Mouse (Mus musculus): ENCODE results near the gene Ppara. TPM values are rescaled to one million over a fixed set of nuclear protein-coding genes. Genes with fewer than 3 reads are reported as not detected.

The Ppara gene
- total RNA-seq (2017) = not detected in 2 replicates

DNA sequence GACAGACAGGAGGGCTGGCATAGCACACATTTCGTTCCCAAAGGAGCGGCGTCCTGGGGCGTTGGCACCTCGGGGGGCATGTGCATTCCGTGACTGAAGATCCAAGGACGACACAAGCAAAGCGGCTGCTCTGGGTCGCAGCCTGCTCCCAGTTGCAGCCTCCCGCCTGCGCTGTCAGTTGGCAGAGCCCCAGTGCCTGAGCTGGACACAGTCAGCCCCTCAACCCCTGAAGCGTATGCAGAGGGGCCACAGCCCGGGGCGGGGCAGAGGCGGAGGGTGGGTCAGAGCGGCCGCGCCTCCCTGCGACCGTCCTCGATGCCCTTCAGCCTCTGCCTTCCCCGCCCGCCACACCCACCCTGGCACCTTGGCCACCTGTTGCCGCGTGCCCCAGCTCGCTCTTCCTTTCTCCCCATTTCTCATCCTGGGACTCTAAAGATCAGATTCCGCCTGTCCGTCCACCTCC is at the start of gene Ppara:
TSS of gene Ppara (plus strand) at position 413 of the 463 bp plus-strand sequence.
- ATAC-seq (replicated peaks; ENCODE audit: low read depth, poor library complexity, severe bottlenecking) = peak; percentile 21; the same call in 1 of the 2 replicates

DNA sequence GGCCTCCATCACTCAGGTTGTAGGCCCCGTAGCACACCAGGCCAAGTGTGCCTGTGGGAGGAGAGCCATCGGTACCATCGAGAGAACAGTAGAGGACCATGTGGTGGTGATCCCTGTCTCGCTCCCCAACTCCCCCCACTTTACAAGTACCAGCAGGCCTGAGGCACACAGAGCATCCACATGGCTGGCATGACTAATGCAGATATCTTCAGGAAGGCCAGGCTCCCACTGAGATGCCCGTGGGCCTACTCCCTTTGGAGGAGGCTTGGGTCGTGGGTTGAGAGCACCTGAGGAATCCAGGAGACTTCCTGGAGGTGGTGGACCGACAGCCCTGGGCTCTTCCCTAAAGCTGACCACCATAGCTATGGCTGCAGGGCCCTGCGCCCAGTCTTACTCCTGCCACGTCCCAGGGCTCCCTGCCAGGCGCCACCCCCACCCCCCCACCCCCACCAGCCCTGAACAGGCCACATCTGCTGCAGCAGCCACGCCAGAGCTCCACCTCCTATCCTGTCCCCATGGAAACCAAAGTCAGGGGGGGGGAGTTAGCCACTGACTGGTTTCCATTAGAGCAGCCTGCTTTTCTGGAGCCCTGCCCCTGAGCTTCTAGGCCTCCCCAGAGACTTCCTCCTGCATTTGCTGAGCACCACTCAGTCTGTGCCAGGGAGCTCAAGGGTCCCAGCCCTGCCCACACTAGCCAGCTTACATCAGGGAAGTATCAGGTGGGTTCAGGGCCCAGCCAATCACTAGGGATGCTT is 48.0 kb upstream of the Ppara start:
- no peak for ATAC-seq (replicated peaks; ENCODE audit: low read depth, poor library complexity, severe bottlenecking)

DNA sequence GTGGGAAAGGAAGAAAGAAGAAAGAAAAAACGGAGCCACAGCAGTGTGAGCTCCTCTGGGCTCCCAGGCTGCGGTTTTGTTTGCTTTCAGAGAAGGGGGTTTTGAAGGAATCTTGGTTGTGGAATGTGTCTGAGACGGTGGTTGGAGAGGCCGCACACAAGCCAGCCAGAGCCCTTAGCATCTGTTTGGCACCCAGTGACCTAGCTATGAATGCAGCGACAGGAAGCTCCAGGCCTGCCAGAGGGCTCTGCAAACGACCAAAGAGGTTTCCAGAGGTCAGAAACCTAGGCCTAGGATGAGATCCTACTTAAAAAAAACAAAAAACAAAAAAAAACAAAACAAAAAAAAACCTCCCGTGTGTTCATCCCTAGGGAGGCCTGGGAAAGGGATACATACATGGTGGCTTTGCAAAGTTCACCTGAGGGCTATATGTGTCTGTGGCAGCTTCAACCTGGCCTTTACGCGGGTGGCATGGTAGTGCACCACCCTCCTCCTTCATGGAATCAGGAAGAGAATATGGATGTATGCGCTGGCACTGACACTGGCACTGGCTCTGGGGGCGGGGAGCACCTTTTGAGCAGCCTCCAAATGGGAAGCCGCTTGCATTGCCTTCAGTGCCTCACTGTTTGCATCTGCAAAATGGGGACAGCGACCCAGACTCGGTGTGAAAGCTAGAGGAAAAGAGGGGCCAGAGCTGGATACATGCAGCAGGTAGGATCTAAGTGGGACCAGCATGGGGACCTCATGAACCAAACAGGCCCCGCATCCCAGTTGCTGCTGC is 47.0 kb upstream of the Ppara start:
- no peak for ATAC-seq (replicated peaks; ENCODE audit: low read depth, poor library complexity, severe bottlenecking)

DNA sequence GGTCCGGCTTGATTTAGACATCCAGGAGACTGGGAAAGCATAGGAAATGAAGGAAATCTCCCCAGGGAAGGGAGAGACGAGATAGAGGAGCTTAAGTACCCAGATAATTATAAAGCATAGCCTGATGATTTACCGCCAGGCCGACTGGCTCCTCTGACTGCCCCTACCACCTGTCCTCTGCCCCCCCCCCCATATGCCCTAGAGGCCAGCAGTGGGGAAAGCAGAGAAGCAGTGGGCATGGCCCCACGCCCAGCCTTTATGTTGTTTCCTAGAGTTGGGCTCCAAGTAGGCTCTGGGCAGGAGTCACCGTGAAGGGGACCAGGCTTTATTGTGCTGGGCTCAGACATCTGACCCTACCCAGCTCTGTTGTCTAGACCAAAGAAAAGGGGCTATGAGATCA is 46.0 kb upstream of the Ppara start:
- no peak for ATAC-seq (replicated peaks; ENCODE audit: low read depth, poor library complexity, severe bottlenecking)

DNA sequence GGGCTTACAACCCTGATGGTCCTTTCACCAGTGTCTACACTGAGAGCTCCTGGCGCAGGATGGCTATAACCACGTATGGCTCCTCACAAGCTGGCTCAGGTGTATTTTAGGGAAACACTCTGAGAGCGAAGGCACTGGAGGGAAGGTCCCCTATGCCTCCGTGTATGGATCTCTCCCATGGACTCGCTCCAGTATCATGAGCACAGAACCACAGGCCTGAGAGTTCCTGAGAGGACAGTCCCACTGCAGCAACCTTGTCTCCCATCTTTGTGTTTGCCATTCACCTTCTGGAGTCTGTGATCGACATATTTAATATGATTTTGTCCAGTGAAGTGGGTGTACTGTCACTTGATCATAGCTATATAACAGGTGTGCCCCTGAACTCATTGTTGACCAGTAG is 45.3 kb upstream of the Ppara start:
- ATAC-seq (replicated peaks; ENCODE audit: low read depth, poor library complexity, severe bottlenecking) = no peak

DNA sequence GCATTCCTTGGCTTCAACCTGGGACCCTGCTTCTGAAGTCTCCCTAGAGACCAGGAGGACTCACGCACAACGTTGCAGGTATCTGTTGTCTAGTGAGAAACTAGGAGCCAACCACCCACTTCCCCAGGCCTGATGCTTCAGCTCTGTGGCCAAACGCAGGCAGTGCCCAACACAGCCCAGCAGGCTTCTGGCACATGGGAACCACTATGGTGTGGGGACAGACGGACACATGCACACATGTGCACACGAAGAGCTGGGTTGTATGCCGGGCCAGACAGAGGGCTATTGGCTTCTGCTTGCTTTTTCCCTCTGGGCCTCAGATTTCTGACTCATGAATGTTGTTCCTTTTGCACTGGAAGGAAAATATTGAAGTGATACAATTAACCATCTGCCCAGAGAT is 44.7 kb upstream of the Ppara start:
- ATAC-seq (replicated peaks; ENCODE audit: low read depth, poor library complexity, severe bottlenecking) = no peak

DNA sequence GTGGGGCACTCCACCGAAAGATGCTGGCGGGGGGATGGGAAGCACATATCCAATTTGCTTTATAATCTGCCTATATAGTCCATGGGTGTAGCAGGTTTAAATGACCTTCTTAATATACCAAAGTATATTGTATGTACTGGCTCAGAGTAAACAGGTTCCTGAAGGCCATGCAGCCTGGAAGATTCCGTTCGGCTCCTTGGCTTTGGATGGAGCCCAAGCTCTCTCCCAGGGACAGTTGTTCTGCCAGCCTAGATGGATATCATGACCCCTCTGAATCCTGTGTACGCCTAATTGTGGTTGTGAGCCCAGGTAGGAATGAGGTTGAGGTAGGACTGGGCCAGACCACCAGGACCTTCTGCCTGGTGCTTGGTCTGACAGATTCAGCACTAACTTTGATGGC is 43.9 kb upstream of the Ppara start:
- no peak for ATAC-seq (replicated peaks; ENCODE audit: low read depth, poor library complexity, severe bottlenecking)

DNA sequence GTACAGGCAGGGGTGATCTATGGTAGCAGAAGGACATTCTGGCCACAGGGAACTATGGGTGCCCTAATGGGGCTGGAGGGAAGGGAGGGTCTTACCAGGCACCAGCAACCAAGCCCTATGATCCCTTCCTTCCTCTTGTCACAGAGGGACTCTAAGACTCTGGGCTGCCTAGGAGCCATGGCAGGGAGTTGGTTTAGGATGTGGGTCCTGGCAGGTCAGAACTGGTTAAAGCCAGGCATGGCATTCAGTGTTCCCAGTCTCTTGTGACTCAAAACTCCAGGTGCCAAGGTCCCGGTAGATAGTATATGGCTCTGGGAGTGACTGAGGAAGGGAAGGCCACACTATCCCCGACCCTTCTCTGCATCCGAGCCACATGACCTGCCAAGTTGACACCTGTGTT is 41.7 kb upstream of the Ppara start:
- ATAC-seq (replicated peaks; ENCODE audit: low read depth, poor library complexity, severe bottlenecking) = no peak

DNA sequence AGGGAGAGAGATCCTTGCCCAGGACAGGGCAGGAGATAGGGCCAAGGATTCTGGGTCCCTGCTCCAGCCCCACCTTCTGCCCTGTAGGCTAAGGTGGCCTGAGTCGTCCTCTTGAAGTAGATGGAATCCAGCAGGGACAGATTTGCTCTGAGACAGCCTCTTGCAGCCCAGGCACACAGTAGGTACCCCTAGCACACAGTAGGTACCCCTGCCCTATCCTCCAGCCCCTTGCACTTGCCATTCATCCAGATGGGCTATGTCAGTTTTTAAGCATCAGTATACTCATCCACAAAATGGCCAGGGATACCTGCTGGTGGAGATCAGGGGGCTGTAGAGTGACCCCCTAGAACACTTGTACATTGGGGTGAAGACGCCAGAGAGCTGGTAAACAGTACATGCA is 41.0 kb upstream of the Ppara start:
- ATAC-seq (replicated peaks; ENCODE audit: low read depth, poor library complexity, severe bottlenecking) = no peak

DNA sequence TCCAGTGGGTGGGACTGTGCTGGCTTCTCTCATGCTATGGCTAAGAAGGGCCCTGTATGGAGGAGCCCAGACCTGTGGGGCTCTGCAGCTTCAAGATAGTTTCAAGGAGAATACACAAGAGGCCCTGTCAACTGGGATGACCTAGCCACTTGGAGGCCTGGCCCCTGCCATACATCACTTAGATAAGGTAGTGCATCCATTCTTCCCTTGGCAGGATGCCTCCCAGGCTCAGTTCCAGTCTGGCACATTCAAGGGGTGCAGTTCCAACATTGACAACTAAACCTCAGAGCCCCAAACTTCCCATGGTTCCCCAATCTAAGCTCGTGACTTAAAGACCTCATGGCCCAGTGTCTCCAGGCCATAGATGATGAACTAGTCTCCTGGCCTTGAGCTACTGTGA is 40.4 kb upstream of the Ppara start:
- no peak for ATAC-seq (replicated peaks; ENCODE audit: low read depth, poor library complexity, severe bottlenecking)

DNA sequence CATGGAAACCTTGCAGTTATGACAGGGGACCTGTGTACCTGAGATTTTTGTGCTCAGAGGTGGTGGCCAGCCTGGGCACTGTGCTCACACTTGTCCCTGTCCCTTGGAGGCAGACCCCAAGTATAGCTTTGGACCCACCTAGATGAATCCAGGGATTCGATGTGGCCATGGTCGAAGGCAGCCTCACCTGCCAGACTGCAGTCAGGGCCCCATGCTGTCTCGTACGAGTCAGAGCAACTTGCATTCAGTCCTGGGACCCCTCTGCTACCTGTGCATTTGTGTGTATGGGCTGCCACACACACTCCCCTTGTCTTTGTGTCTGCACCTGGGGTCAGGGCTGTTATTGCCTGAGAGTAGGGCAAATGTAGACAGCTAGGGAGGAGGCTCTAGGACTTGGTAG is 39.5 kb upstream of the Ppara start:
- ATAC-seq (replicated peaks; ENCODE audit: low read depth, poor library complexity, severe bottlenecking) = no peak

DNA sequence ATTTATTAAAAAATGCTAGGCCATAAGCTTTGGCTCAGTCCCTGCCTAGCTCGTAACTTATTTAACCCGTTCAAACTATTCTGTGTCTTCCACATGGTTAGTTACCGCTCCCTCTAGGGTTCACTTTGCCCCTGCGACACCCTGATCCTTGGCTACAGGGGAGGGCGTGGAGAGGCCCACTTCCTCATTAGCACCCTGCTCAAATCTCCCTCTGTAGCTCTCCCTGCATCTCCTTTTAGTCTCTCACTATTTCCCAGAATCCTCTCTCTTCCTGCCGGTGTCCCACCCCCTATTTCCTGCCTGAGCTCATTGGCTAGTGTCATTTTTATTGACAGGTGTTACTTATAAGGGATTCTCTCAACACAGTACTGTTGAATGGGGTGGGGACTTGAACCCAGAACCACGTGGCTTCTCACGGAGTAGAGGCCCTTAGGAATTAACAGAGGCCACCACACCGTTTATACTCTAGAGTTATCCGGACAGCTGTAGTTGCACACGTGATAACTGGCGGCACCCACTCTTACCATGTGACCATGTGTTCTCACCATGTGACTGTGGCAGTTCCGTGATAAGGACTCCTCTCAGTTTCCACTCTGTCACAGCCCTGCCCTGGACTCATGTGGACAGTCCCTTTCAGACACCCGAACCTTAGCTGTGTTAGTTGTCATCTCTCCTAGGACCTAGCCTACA is 36.3 kb upstream of the Ppara start:
- 0 out of 2 replicates have a peak, but pooled peaks have one; percentile 27 for ATAC-seq (replicated peaks; ENCODE audit: low read depth, poor library complexity, severe bottlenecking)

DNA sequence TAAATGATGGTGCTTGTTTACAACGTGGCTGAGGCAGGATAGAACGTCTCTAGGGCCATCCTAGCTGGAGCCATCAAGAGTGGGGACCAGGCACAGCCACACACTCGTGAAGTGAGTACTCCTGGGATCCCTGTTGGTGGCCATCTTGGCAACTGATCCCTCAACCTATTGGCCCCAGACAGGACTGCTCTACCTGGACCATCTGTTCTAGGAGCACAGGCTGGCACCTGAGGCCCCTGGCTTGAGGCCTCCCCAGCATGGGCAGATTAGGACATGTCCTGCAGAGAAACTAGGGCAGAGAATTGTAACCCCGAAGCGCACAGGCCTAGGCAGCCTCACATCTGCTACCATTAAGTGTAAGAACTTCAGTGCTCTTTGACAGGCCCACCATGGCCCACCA is 35.3 kb upstream of the Ppara start:
- ATAC-seq (replicated peaks; ENCODE audit: low read depth, poor library complexity, severe bottlenecking) = no peak

DNA sequence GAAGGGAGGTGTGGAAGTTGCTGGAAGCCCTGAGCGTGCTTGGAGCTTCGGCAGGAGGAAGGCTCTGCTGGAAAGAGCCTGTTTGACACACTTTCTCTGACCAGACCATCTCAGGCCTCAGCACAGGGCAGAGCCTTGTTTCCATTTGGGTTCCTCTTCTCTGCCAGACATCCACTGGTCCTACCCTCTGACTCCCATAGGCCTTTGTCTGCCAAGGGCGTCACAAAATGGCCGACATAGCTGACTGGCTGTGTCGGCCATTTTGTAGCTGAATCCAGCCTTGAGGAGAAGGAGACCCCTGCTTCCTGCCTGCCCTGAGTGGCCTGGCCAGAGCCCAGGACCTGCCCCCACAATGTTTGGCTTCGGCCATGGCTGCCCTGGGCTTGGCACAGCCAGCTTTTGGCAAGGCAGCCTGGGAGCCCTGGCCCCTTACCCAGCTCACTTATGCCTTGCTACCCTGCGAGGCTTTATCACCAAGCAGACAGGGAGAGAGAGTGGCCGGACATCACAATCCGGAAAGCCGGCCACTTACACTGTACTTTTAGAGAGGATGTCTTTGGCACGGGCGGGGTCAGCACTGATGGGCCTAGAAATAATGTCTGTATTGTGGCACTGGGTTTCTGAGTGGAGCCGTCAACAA is 34.8 kb upstream of the Ppara start:
- ATAC-seq (replicated peaks; ENCODE audit: low read depth, poor library complexity, severe bottlenecking) = no peak

DNA sequence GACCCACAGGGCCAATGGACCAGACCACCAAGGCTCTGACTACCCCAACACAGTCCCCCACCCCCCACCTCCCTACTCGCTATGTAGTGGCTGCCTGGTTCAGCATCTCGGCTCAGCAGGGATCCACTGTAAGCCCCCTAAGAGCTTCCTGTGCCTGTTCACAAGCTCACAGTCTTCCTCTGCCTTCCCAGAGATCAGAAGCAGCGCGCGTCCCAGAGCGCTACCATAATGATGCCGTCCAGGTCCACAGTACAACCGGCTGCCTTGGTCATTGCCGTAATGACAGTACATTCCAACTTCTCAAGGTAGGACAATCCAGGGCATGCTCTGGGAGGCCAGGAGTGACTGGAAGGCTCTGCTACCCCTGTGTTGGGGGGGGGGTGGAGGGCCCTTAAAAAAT is 34.1 kb upstream of the Ppara start:
- no peak for ATAC-seq (replicated peaks; ENCODE audit: low read depth, poor library complexity, severe bottlenecking)

DNA sequence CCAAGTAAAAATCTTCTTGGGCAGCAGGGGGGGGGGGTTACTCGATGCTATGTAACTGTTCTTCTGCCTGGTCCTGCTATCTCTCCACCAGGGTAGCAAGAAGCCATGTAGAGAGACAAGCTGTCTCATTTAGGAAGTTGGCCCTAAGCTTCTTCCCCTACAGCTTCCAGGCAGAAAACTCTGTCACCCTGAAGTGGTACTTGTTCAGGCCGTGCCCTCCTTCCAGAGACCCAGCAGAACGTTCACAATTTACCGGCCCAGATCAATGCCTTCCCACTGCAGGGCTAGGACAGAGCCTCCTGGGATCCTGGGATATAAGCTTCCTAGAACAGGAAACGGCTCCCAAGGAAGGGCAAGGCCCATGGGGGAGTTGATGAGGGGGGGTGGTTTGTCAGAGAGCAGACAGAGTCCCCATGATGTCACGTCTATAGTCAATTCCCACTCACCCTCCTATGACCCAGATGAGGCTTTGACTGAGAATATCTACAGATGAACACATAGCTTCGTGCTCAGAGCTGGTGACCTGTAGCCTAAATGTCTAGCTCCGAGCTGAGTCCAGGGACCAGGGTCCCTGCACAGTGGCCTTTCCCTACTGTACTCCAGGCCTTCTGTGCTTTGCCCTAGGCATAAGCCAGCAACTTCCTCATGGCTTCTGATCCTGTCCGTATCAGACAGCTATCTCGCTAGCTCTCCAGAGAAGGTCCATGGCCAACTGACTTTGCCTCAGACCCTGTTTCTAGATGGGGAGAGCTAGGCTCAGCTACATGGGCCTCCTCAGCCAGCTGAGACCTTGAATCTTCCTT is 33.5 kb upstream of the Ppara start:
- no peak for ATAC-seq (replicated peaks; ENCODE audit: low read depth, poor library complexity, severe bottlenecking)

DNA sequence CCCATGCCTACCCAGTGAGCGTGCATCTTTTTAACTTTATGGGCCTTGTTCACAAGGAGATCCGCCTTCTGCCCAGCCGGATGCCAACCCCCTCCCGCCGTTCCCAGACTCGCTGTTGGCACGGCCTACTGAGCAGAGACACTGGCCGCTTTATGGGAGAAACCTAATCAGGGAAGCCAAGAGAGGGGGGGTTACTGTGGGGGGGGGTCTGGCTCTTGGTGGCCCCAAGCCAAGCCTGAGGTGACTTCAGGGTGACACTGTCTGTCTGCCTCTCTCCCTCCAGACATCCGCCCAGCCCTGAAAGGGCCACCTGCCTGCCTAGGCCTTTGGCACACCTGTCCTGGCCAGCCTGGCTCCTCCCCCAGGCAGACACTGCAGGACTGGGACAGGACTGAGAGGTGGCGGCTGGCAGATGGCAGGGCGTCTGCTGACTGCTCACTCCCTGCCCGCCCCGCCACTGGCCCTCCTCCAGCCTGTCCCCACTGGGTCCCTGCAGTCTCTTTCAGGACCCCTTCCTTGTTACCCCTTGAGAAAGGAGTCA is 32.3 kb upstream of the Ppara start:
- no peak for ATAC-seq (replicated peaks; ENCODE audit: low read depth, poor library complexity, severe bottlenecking)

DNA sequence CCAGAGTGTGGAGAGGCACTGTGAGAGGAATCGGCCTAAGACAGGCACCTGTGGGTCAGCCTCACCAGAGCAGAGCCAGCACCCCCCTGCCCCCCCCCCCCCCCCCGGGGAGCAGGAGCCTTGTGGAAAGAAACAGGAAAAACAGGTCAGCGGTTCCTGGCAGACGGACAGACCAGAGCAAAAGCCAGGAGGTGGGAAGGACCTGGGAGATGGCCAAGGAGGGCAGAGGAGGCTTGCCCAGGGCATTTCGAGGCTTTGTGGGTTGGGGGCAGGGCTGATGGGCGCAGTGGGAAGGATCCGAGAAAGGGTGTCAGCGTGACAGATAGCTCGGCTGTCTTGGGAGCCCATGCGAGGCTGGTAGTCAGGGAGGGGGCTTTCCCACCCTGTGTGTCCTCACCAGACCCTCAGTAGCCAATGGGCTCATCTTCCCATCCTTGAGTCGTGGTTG is 31.6 kb upstream of the Ppara start:
- no peak for ATAC-seq (replicated peaks; ENCODE audit: low read depth, poor library complexity, severe bottlenecking)

DNA sequence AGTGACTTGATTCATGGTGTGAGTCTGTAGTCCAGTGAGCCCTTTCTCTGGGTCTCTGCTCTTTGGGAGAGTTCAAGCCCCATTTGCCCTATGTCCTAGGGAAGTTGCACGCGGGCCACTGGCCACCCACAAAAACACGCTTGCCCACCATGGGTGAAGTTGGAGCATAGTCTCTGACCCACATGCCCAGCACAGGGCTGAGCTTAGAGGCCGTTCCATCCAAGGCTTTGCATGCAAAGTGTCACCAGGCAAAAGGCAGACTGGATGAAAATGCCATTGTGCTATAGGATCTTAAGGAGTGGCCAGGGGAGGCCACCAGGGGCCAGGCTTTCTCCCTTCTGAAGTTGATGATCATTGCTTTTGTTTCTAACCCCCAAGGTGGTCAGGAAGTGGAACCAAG is 30.9 kb upstream of the Ppara start:
- ATAC-seq (replicated peaks; ENCODE audit: low read depth, poor library complexity, severe bottlenecking) = no peak
